Mouse (Mus musculus) frontal cortex, postnatal 25 days (tissue): ENCODE data around the gene Atrnl1.
"Not testable (repeated sequence)": the region's sequence is repeated elsewhere in the genome, so short reads cannot be mapped to it uniquely, and the experiment has no call there.

Source experiments
- DNase-seq, 2 experiments: peaks; one replicate each; pipeline ENCODE4 v3.0.0; 2022; ENCODE audit warnings: low spot score in 2 of 2

Gene Atrnl1

DNA sequence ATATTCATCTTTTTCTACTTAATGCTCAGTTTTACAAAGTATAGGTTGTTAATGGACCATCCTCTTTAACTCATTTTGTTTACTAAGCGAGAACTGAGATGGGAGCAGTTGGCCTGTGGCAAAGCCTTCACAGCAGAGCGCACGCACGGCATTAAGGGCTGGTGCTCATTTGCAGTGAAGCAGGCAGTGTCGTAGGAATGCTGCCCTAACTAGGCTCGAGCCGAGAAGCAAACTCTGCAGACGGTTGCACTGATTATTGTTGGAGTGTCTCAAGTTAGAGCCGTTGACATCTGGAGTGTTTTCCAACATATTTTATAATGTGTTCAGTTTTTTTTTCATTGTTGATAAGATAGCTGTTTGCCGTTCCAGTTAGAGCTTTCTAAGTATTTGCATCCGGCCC lies 206.9 kb downstream of the Atrnl1 start:
- DNase-seq = no peak

DNA sequence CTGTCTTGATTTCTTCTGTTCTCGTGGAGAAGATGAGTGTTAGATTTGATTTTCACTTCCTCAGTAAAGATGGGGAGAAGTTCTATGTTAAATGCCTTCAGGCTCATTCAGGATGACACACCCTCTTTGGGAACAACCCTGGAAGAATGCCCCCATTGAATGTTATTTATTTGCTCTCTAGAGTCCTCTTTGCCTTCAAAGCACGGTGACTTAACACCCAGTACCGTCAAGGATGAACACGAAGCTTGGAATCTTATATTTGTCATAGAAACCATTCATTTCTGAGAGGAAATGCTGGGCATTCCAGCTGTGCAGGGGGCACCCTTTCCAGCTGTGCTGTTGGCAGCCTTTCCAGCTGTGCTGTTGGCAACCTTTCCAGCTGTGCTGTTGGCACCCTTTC lies 212.6 kb downstream of the Atrnl1 start:
- no peak for DNase-seq

DNA sequence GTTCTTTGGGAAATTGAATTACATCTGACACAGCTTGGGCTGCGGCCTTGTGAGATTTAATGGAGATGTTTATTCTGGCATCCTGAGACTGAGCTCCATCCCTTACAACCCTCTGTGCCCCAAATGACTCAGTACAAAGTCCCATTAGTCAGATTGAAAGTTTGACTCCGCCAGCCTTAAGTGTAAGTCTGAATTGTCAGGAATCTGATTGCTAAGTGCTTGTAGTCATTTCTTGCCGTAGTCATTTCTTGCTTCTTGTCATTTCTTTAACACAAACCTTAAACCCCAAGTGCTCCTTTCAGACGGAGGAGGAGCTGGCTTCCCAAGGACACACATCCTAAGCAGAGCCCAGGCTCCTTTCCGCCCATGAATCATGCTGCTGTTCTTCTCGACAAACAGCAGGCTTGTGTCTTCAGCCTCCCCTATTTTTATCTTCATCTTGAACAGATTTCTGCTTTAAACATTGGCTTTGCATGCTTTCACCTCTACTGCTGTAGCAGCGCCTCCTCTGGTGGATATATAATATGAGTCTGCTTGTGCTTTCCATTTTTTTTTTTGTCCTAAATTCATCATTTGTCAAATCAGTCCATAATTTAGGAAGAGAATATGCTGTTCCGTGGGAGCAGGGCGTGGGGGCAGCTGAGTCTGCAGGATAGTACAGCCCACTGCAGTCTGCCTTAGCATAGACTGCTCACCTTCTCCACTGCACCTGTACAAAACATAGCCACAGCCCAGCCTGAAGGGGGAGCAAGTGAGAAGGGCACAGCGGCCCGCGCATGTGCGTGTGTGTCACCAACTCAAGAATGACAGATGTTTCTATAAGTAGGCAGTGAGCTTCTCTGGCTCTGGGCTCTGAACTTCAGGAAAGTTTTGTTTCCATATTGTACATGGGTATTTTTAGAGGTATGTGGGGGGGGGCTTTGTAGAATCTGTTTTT lies 214.7 kb downstream of the Atrnl1 start:
- DNase-seq = peak in 1 of 2 experiments; percentile 22

DNA sequence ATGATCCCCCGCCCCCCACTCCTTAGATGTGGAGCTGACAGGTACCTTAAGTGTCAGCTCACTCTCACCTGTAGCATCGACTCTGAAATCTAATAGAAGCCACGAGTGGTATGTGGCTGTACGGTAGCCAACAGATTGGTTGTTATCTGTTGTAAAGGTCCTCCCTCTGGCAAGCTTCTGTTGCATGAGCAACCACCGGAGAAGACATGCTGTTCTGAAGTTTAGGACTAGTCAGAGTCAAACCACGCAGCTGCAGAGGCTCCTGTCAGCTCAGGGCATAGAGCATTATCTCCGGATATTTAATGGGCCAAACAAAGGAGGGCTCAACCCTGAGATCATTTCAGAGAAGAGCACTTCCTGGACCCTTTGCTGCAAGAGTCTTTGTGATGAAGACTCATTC lies 222.2 kb downstream of the Atrnl1 start:
- no peak for DNase-seq

DNA sequence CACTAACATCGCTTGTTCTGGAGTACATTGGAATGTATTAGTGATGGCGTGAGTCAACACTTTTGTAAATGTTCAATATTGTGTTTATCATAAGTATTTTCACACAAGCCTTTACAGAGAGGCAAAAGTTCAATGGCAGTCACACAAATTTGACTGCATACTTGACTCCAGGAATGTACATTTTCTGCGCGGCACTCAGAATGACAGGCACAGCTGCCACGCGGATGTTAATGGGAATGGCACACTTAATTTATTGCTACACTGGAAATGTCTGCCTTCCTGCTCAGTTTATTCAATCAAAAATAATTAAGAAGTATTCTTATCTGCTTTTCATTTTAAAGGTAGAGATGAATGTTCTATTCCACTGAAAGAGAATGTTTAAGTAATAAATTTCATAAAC lies 227.0 kb downstream of the Atrnl1 start:
- DNase-seq = no peak

DNA sequence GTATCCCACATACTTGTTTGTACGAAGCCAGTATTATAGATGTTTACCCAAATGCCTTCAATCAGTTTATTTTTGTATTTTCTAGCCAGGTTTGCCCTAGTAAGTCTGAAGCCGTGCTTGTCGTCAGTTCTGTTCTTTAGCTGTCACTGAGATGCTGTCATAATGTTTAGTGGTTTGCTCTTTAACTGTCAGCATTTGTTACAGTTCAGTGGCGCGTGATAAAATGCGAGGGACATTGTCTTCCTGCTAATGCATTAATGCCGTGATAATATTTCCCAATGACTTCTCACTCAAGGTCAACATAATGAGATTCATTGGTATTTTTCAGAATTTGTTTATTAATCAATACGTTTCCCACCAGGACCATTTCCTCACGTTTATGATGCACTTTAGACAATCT lies 227.7 kb downstream of the Atrnl1 start:
- no peak for DNase-seq

DNA sequence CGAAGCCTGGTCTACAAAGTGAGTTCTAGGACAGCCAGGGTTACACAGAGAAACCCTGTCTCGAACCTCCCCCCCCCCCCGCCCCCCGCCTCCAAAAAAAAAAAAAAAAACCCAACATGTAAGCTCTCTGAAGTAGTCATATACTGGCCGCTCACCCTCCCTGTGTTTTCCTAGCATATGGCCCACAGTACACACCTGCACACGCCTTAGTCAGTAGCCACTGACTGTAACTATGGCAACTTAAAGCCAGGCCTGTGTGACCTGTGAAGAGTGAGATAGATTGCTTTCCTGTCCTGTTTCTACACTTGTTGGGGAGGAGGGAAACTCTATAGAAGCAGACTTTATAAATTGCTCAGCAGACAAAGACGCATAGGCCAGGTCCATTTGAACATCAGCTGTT lies 239.1 kb downstream of the Atrnl1 start:
- no peak for DNase-seq

DNA sequence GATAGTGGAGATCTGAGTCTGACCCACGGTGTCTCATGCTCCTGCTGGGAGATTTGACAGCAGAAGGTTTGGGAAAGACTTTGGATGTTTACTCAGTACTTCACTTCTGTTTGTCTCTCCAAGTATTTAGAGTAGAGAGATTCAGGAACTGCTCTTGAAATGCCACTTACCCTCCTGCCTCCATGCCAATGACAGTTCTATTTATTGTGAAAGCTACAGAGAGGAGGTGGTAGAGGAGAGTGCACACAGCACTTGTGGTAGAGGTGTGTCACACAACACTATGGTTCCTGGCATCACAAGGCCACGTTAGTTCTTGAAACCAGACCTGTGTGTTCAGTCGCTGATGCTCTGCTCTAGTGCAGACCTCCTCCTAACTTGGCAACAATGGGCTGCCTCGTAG lies 257.5 kb downstream of the Atrnl1 start:
- no peak for DNase-seq

DNA sequence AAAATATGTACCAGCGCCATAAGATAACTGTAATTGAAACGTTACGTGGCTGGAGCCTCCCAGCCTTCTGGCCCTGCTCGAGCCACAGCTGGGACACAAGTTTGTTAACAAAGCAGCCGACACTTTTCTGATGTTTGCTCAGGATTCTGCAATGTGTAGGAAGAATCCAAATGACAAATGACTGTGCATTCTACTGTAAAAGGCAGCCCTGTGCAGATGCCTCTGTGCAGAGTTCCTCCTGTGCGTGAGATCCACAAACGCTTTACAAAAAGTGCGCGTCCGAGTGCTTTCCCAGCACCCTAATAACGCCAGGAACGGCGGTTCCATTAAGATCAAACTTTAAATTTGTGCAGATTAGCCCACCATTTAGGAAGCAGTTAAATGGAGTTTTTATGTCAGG lies 260.0 kb downstream of the Atrnl1 start:
- DNase-seq = no peak

DNA sequence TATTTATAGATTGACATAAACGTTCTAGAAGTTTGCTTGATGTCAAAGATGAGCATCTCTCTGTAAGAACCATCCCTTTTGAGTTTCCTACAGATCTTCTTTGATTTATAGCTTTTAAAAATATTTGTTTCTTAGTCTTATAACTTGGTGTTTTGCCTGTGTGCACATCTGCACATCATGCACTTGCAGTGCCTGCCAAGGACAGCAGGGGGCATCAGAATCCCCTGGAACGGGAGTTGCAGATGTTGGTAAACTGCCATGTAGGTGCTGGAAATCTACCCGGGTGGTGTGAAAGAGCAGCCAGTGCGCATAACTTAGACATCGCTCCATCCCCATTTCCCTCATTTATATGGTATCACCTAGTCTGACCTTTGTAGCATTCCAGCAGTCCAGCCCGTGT lies 265.2 kb downstream of the Atrnl1 start:
- no peak for DNase-seq

DNA sequence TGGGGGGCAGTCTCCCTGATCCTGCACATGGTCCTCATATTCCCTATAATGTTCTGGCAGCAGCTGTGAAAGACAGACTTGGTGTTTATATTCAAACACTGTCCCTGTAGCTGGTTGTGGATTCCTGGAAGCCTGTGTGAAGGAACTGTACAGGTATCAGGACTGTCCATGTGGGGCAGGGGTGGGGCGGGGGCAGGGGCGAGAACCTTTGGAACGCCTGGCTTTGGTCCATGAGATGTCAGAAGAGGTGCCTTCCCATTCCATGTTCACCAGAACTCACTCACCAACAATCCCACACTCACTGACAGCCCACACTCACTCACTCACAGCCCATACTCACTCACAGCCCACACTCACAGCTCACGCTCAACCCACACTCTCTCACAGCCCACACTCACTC lies 266.5 kb downstream of the Atrnl1 start:
- no peak for DNase-seq

DNA sequence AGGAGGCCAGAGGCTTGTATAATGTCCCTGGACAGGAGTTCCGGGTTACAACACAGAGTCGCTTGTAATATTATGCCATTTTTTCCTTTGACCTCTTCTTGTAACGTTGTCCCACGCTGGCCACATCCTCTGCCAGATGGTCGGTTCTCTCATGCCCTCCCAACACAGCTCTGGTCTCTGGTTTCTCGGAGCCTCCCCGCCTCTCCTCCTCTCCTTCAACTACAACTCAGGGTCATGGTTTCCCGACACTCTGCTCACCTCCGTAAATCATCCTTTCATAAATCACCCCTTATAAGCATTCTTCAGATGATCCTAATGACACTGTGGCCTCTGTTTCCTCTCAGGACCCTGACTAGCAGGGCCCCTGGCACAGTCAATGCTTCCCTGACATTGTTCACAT lies 267.7 kb downstream of the Atrnl1 start:
- DNase-seq = no peak

DNA sequence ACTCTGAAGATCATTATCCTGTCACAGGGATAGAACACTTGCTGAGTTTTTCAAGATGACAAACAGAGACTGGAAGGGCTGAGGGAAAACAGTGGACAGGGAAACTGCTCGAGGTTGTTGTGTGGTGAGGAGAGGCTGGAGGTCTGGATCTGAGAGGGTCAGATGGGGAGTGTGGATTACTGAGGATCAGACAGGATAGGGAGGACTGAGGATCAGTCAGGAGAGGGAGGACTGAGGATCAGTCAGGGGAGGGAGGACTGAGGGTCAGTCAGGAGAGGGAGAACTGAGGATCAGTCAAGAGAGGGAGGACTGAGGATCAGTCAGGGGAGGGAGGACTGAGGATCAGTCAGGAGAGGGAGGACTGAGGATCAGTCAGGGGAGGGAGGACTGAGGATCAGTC lies 269.0 kb downstream of the Atrnl1 start:
- DNase-seq = not testable (repeated sequence)

DNA sequence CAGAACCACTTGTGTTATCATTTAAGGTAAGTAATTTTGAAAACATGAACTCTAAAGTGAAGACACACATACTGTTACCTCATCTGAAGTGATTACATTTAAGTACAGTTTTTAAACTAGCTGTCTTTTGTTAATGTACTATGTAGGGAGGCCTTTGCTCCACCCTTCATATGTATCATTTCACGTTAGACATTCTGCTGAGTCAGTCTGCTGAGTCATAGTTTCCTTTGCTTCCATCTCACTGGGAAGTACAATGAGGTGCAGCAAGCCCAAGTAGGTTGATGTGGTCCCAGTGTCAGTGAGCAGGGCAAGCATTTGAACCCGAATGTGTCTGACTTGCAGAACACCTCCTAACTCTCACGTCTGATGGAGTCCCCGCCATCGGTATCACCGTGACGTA lies 271.1 kb downstream of the Atrnl1 start:
- no peak for DNase-seq

DNA sequence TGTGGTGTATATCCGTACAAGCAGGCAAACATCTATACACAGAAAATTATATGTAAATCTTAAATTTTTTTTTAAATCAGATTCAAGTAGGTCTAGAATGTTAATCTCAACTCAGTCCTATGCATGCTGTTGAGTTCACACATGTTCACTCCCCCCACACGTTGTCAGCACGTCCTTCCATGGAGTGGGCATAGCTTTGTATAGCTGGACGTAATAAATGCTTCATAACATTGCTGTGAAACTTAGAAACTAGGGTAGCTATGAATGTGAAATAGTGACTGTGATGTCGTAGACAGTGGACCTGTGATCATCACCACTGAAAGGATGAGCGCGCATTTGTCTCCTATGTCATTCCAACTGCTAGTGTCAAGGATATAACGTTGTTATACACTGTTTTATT lies 278.0 kb downstream of the Atrnl1 start:
- no peak for DNase-seq

DNA sequence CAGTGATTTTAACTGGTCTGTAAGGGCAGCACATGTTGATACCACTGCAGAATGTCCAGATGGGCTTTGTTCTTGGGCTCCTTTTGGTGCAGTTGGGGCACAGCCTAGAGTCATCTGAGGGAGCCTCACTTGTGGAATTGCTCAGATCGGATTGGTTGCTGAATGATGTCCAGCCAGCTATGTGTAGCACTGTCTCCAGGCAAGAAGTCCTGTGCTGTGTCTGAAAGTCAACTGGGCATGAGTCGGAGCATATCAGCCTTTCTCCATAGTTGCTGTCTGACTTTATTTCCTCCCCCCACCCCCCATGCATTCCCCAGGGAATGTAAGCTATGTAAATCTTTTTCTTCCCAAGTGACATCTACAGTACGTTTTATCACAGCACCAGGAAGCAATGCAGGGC lies 278.9 kb downstream of the Atrnl1 start:
- no peak for DNase-seq

DNA sequence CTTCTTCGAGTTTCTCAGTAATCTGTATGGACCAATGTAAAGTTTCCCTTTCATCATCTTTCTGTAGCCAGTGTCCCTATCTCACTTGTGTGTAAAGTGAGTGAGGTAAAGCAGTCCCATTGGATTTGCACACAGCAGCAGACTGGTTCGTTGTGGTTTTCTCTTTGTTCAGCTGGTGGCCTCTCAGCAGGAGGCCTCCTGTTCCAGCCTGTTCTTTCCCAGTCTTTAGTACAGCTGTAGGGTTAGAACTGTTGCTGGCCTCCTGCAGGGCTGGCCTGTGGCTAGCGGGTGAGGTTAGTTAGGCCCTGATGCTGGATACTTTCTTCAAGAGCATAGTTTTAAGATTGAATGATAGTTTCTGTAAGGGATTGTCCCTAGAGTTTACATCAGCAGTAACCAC lies 280.1 kb downstream of the Atrnl1 start:
- no peak for DNase-seq

DNA sequence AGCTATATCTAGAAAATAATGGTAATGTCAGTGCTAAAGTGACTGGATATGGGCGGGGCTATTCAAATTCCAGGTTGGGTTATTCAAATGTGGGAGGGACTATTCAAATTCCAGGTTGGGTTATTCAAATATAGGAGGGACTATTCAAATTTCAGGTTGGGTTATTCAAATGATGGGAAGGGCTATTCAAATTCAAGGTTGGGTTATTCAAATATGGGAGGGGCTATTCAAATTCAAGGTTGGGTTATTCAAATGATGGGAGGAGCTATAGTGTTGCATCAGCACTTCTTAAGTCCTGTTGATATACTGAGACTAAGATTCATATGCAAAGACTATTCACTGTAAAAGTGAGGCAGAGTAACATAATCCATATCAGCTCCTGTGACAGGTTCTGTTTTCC lies 283.4 kb downstream of the Atrnl1 start:
- no peak for DNase-seq

DNA sequence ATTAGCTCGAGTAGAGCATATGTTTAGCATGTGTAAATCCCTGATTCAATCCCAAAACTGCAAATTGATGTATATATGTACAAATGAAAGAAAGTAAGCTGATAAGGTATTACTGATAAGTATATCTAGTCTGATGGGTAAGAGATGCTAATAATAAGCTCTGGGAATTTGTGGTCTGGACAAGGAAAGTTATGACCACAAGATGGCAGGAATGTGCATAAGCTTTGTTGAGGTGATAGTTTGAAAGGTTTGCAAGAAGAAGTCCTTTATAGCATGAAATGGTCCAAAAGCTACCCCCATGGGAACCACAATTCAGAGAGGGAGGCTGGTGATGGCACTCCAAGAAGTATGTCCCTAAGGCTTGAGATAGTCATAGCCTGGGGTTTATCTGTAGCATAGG lies 289.2 kb downstream of the Atrnl1 start:
- DNase-seq = no peak

DNA sequence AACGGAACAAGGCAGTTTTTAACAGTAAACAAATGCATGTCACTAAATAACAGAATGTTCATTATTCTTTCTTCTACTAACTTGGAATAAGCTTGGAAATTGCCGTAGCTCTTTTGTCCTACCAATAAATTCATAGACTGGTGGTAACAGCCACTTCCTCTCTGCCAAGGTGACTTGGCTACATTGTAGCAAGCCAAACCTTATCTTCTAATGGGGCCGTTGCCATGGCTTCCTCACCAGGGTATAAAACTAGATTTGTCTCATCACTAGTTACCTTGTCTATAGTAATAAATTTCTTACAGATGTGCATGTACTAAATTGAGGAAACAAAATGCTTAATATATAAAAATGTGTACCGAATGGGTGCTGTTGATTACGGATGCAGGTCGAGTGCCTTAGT lies 298.6 kb downstream of the Atrnl1 start:
- DNase-seq = no peak

DNA sequence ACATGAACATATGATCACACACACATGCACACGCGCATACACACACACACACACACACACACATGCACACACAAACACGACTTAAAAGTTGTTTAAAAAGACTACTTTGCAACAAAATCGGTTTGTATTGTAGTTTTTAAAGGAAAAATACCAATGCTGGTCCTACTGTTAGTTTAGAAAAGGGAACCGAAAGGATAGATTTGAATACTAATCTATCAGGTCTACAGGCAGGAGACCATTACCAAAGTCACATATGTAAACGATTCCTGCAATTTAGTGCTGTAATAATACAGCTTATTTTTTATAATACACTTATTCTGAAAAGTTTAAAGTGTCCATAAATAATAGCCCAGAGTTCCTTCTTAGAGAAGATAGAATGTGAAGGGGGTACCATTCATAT lies 299.8 kb downstream of the Atrnl1 start:
- DNase-seq = no peak

DNA sequence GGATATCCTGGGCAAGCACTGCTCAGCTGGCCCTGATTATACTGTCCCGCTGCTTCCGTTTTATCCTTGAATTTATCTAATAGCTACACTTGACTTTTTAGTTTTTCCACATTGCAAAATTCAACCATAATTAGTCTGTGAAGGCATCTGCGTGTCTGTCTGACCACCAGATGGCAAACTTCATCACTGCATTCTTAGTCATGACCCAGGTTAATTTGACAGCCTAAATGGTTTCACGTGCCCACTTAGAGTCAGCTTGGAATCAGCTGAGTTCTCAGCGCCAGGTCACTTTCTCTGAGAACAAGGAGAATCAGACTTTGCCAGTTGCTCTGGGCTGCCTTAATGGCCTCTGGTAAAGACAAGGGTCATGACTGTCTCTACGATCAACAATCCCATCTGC lies 305.5 kb downstream of the Atrnl1 start:
- DNase-seq = no peak

DNA sequence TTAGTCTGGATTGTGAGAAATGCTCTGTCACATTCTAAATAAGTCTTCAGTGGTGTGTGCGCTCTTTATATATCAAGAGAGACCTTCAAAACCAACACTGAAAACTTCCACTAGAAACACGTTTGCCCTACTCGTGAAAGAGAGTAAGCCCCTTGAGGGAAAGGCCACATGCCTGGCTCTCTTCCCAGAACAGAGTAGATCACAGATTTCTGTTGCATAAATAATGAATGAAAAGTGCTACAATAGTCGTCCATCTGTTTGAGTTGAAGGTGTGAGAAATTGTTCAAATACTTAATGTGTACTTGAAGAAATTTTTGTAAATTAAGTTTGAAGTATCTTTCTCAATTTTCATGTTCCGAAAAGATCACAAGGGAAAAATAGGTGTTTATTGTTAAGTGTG lies 312.2 kb downstream of the Atrnl1 start:
- no peak for DNase-seq

DNA sequence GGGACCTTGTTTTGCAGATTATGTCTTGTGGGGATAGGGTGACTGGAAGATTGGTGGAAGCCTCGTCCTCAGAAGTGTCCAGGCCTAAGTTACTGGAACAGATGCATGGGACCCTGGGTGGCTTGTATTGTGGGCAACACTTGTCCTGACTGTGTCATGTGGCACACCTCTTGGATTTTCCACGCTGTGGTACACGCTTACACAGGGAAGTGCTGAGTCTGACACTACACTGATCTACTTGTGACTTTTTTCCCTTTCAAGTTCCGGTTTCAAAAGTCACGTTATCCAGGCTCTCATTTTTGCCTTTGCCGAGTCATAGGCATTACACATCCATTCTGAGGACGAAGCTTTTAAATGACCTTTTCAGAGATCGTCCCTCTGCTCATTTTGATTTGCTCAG lies 314.0 kb downstream of the Atrnl1 start:
- DNase-seq = no peak
